Mouse (Mus musculus): ENCODE results near the gene Ms4a1. TPM values are rescaled to one million over a fixed set of nuclear protein-coding genes. Genes with fewer than 3 reads are reported as not detected.
A peak's percentile ranks its signal among the peaks of the same experiment; 100 is the strongest.
"Not testable (repeated sequence)": the region's sequence is repeated elsewhere in the genome, so short reads cannot be mapped to it uniquely, and the experiment has no call there.

Gene Ms4a1
- polyA plus RNA-seq, 1 experiment from 2014 or later: 0.12 TPM

DNA sequence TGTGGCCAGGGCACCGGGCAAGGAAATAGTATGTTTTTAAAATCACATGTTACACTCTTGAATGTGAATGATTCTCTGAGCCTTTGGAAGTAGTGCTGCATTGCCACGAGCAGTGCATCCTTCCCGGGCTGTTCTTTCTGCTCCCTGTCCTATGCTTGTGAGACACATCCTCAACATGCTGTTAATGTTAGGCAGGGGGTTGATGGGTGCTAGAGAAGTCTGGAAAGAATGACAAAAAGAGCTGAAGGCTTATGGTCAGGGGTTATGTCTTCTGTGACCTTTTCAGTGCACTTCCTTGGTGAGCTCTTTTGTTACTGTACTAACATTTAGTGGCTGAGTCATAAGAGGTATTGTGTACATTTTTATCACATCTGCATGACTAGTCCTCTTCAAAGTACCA is 14.2 kb upstream of the Ms4a1 start:
- 80% methylated on average over 3 of the region's 3 CpGs for WGBS
- H3K27me3 ChIP-seq (ENCODE audit: control insufficient read depth, insufficient read depth, low read length): no peaks in the 10 kb centered on the region
- H3K27ac ChIP-seq (ENCODE audit: low read length): no peak overlapping the region
- peaks cover 6% of the 10 kb centered on the region; the same call in 1 of the 2 replicates for H3K4me1 ChIP-seq (ENCODE audit: control insufficient read depth, insufficient read depth, low read length)
- no peaks in the 10 kb centered on the region for H3K9me3 ChIP-seq (ENCODE audit: control insufficient read depth, low read depth, low read length)
- no peak overlapping the region for H3K4me3 ChIP-seq (ENCODE audit: low read depth, low read length)
- no peaks in the 10 kb centered on the region for H3K36me3 ChIP-seq (ENCODE audit: control insufficient read depth, insufficient read depth, low read length)
- no peak for ATAC-seq (ENCODE audit: insufficient number of reproducible peaks, insufficient read depth, low FRiP score, low read depth)
- no peak overlapping the region for H3K4me2 ChIP-seq (replicated peaks; ENCODE audit: low read depth, low read length)
- H3K9ac ChIP-seq (replicated peaks; ENCODE audit: low read depth, low read length): no peak overlapping the region

DNA sequence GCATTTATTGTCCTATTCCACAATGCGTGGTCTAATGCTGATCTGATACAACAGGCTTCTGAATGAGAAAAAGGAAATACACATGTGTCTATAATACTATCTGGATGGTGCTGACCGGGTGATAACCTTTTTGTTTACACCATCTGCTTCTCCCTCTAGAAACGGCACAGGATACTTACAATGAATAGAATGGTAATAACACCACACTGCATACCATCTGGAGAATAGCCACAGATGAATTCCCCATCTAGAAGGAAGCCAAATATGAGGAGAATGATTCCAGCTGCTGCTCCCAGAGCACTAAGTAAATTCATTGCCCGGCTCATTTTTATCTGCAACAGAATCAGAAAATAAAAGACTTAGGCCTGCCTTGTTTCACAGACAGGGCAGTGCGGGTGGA is 10.4 kb upstream of the Ms4a1 start:
- H3K9me3 ChIP-seq (ENCODE audit: control insufficient read depth, low read depth, low read length): no peaks in the 10 kb centered on the region
- no peak overlapping the region for H3K27ac ChIP-seq (ENCODE audit: low read length)
- 17% methylated on average over 5 of the region's 5 CpGs for WGBS
- no peaks in the 10 kb centered on the region for H3K27me3 ChIP-seq (ENCODE audit: control insufficient read depth, insufficient read depth, low read length)
- no peaks in the 10 kb centered on the region for H3K36me3 ChIP-seq (ENCODE audit: control insufficient read depth, insufficient read depth, low read length)
- peaks cover 6% of the 10 kb centered on the region; the same call in 1 of the 2 replicates for H3K4me1 ChIP-seq (ENCODE audit: control insufficient read depth, insufficient read depth, low read length)
- H3K4me2 ChIP-seq (replicated peaks; ENCODE audit: low read depth, low read length): no peak overlapping the region
- H3K4me3 ChIP-seq (ENCODE audit: low read depth, low read length): no peak overlapping the region
- no peak overlapping the region for H3K9ac ChIP-seq (replicated peaks; ENCODE audit: low read depth, low read length)
- peak; percentile 67; the same call in 1 of the 2 replicates for ATAC-seq (ENCODE audit: insufficient number of reproducible peaks, insufficient read depth, low FRiP score, low read depth)

DNA sequence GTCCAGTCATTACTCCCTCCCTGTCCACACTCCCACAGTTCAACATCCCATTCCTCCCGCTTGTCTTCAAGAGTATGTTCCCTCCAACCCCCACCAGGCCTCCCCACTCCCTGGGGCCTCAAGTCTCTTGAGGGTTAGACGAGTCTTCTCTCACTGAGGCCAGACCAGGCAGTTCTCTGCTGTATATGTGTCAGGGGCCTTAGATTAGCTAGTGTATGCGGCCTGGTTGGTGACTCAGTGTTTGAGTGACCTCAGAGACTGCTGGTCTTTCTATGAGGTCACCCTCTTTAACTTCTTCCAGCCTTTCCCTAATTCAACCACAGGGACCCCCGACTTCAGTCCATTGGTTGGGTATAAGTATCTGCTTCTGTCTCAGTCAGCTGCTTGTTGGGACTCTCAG is 915 bp upstream of the Ms4a1 start:
- Histone ChIP-seq H3K9me3 (ENCODE audit: control insufficient read depth, low read depth, low read length) (no peaks in the 10 kb centered on the region), H3K9ac (replicated peaks; ENCODE audit: low read depth, low read length) (no peak overlapping the region), H3K36me3 (ENCODE audit: control insufficient read depth, insufficient read depth, low read length) (no peaks in the 10 kb centered on the region), H3K27me3 (ENCODE audit: control insufficient read depth, insufficient read depth, low read length) (no peaks in the 10 kb centered on the region), H3K4me3 (ENCODE audit: low read depth, low read length) (no peak overlapping the region), H3K4me2 (replicated peaks; ENCODE audit: low read depth, low read length) (no peak overlapping the region), H3K27ac (ENCODE audit: low read length) (no peak overlapping the region), H3K4me1 (ENCODE audit: control insufficient read depth, insufficient read depth, low read length) (no peaks in the 10 kb centered on the region)
- WGBS: 73% methylated on average over 4 of the region's 4 CpGs
- ATAC-seq (ENCODE audit: insufficient number of reproducible peaks, insufficient read depth, low FRiP score, low read depth): no peak

DNA sequence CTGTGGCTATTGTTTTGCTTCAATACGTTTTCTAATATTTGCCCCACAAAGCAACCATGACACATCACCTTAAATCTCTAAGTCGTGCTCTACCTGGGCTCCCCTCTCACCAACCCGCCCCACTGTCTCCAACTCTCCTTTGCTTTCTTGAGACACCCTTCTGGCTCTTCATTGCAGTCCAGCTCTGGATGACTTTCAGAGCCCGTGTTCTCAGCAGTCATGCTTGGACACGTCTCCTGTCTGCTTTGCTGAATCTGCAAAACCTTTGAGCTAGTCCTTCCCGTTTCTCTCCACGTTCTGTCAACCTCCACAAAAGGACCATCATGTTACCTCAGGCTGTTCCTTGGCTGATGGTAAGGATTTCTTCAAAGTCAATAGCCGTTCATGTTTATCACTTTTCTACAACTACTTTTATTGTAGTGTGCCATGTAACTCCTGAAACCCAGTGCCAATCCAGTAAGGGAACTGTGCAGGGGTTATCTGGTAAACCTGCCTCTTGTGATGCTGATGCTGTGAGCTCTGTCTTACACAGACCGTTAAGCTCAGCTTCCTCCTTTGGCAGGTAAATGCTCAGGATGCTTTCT is 1.3 kb downstream of the Ms4a1 start:
- Histone ChIP-seq H3K4me2 (replicated peaks; ENCODE audit: low read depth, low read length) (no peak overlapping the region), H3K36me3 (ENCODE audit: control insufficient read depth, insufficient read depth, low read length) (no peaks in the 10 kb centered on the region), H3K4me1 (ENCODE audit: control insufficient read depth, insufficient read depth, low read length) (no peaks in the 10 kb centered on the region), H3K9ac (replicated peaks; ENCODE audit: low read depth, low read length) (no peak overlapping the region), H3K9me3 (ENCODE audit: control insufficient read depth, low read depth, low read length) (no peaks in the 10 kb centered on the region), H3K27ac (ENCODE audit: low read length) (no peak overlapping the region), H3K27me3 (ENCODE audit: control insufficient read depth, insufficient read depth, low read length) (no peaks in the 10 kb centered on the region), H3K4me3 (ENCODE audit: low read depth, low read length) (no peak overlapping the region)
- WGBS: 81% methylated on average over 9 of the region's 9 CpGs
- no peak for ATAC-seq (ENCODE audit: insufficient number of reproducible peaks, insufficient read depth, low FRiP score, low read depth)

DNA sequence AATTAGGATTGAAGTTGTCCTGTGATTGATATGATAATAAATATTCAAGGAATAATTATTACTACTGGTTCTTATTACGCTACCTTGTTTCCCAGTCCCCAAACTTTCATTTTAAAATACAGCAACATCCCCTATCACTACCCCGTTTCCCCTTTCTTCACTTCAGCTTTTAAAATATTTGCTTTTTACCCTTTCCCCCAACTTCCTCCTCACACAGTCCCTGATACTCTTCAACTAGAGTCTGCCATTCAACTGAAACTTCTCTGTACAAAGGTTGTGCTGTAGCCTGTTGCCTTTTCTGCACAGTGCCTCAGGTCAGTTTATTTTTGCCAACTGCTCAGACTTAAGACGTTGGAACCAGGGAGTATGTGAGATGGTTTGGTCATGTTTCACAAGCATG is 2.5 kb downstream of the Ms4a1 start:
- H3K9me3 ChIP-seq (ENCODE audit: control insufficient read depth, low read depth, low read length): no peaks in the 10 kb centered on the region
- no peak overlapping the region for H3K27ac ChIP-seq (ENCODE audit: low read length)
- H3K27me3 ChIP-seq (ENCODE audit: control insufficient read depth, insufficient read depth, low read length): no peaks in the 10 kb centered on the region
- H3K4me2 ChIP-seq (replicated peaks; ENCODE audit: low read depth, low read length): no peak overlapping the region
- no peak overlapping the region for H3K4me3 ChIP-seq (ENCODE audit: low read depth, low read length)
- 66% methylated on average over 3 of the region's 3 CpGs for WGBS
- no peak for ATAC-seq (ENCODE audit: insufficient number of reproducible peaks, insufficient read depth, low FRiP score, low read depth)
- no peak overlapping the region for H3K9ac ChIP-seq (replicated peaks; ENCODE audit: low read depth, low read length)
- no peaks in the 10 kb centered on the region for H3K4me1 ChIP-seq (ENCODE audit: control insufficient read depth, insufficient read depth, low read length)
- no peaks in the 10 kb centered on the region for H3K36me3 ChIP-seq (ENCODE audit: control insufficient read depth, insufficient read depth, low read length)

DNA sequence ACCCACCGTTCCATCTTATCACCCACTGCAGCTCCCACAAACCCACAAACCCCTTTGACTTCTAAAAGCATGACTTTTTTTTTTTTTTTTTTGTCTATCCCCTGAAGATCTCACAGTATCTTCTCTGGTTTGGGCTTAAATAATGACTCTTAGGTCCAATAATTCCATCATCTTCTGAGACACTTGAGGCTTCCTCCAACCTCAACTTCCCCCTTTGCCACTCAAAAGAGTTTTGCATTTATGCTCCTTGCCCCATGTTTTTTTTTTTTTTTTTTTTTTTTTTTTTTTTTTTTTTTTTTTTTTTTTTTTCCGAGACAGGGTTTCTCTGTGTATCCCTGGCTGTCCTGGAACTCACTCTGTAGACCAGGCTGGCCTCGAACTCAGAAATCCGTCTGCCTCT is 3.1 kb downstream of the Ms4a1 start:
- not testable (repeated sequence) for ATAC-seq (ENCODE audit: insufficient number of reproducible peaks, insufficient read depth, low FRiP score, low read depth); H3K4me1 ChIP-seq (ENCODE audit: control insufficient read depth, insufficient read depth, low read length)

DNA sequence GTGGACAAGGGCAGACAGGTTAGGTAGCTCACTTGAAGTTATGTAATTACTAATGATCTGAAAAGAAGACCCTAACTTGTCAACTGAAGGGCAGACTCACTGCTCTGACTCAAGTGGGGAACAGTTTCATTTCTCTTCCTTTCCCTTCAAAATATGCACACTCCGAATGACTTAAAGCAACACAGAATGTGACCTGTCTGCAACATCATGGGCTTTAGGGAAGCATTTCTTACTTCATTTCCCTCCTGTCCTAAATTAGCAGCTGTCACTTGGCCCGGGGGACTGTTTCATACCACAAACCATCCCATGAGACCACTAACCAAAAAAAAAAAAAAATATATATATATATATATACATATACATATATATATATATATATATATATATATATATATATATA is 4.5 kb downstream of the Ms4a1 start:
- 77% methylated on average over 2 of the region's 2 CpGs for WGBS
- Histone ChIP-seq H3K4me3 (ENCODE audit: low read depth, low read length) (no peak overlapping the region), H3K27me3 (ENCODE audit: control insufficient read depth, insufficient read depth, low read length) (no peaks in the 10 kb centered on the region), H3K27ac (ENCODE audit: low read length) (no peak overlapping the region), H3K9ac (replicated peaks; ENCODE audit: low read depth, low read length) (no peak overlapping the region), H3K9me3 (ENCODE audit: control insufficient read depth, low read depth, low read length) (no peaks in the 10 kb centered on the region), H3K36me3 (ENCODE audit: control insufficient read depth, insufficient read depth, low read length) (no peaks in the 10 kb centered on the region), H3K4me1 (ENCODE audit: control insufficient read depth, insufficient read depth, low read length) (no peaks in the 10 kb centered on the region), H3K4me2 (replicated peaks; ENCODE audit: low read depth, low read length) (no peak overlapping the region)
- no peak for ATAC-seq (ENCODE audit: insufficient number of reproducible peaks, insufficient read depth, low FRiP score, low read depth)

More for the DNA sequence above, 3.1 kb downstream of the Ms4a1 start:
- H3K9ac ChIP-seq (replicated peaks; ENCODE audit: low read depth, low read length); H3K4me3 ChIP-seq (ENCODE audit: low read depth, low read length); H3K36me3 ChIP-seq (ENCODE audit: control insufficient read depth, insufficient read depth, low read length); H3K27ac ChIP-seq (ENCODE audit: low read length); H3K4me2 ChIP-seq (replicated peaks; ENCODE audit: low read depth, low read length); H3K9me3 ChIP-seq (ENCODE audit: control insufficient read depth, low read depth, low read length); H3K27me3 ChIP-seq (ENCODE audit: control insufficient read depth, insufficient read depth, low read length): not testable (repeated sequence)
- 55% methylated on average over 4 of the region's 4 CpGs for WGBS

DNA sequence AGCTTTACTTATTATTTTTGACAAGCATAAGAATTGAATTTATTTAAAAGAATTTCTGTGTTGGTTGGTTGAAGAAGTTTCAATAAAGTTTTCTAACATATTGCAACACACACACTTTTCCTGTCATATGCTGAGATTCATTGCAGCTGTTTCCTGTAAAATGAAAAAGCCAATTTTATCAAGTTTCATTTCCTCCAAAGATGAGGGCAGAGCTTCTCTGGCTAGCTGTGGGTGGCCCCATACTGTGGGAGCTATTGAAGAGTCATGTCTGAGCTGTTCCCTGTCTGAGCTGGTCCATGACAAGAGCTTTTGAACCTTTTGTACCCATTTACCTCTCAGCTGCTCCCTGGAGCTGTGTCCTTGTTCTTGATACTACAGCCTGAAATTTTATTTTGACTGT is 21.8 kb downstream of the Ms4a1 start:
- ATAC-seq (ENCODE audit: insufficient number of reproducible peaks, insufficient read depth, low FRiP score, low read depth): no peak
- H3K36me3 ChIP-seq (ENCODE audit: control insufficient read depth, insufficient read depth, low read length): no peaks in the 10 kb centered on the region
- no peak overlapping the region for H3K4me3 ChIP-seq (ENCODE audit: low read depth, low read length)
- no peaks in the 10 kb centered on the region for H3K4me1 ChIP-seq (ENCODE audit: control insufficient read depth, insufficient read depth, low read length)
- no peaks in the 10 kb centered on the region for H3K27me3 ChIP-seq (ENCODE audit: control insufficient read depth, insufficient read depth, low read length)
- H3K9ac ChIP-seq (replicated peaks; ENCODE audit: low read depth, low read length): no peak overlapping the region
- H3K9me3 ChIP-seq (ENCODE audit: control insufficient read depth, low read depth, low read length): no peaks in the 10 kb centered on the region
- no peak overlapping the region for H3K4me2 ChIP-seq (replicated peaks; ENCODE audit: low read depth, low read length)
- no peak overlapping the region for H3K27ac ChIP-seq (ENCODE audit: low read length)

DNA sequence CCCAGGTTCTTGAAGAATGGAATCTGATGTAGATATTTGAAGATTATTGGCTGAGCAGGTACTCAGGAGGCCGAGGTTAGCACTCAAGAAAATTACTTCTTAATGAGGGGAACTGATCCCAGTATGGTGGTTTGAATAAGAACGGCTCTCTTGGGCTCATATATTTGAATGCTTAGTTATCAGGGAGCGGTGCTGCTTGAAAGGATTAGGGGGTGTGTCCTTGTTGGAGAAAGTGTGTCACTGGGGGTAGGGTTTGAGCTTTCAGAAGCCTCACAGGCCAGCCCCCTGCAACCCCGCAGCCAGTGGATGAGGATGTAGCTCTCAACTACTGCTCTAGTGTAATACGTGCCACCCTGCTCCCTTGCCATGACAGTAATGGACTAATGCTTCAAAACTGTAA is 23.5 kb downstream of the Ms4a1 start:
- Histone ChIP-seq H3K27me3 (ENCODE audit: control insufficient read depth, insufficient read depth, low read length) (no peaks in the 10 kb centered on the region), H3K4me2 (replicated peaks; ENCODE audit: low read depth, low read length) (no peak overlapping the region), H3K4me3 (ENCODE audit: low read depth, low read length) (no peak overlapping the region), H3K36me3 (ENCODE audit: control insufficient read depth, insufficient read depth, low read length) (no peaks in the 10 kb centered on the region), H3K4me1 (ENCODE audit: control insufficient read depth, insufficient read depth, low read length) (no peaks in the 10 kb centered on the region), H3K27ac (ENCODE audit: low read length) (no peak overlapping the region), H3K9me3 (ENCODE audit: control insufficient read depth, low read depth, low read length) (no peaks in the 10 kb centered on the region), H3K9ac (replicated peaks; ENCODE audit: low read depth, low read length) (no peak overlapping the region)
- no peak for ATAC-seq (ENCODE audit: insufficient number of reproducible peaks, insufficient read depth, low FRiP score, low read depth)
- WGBS: 56% methylated on average over 5 of the region's 5 CpGs

All from stomach, embryonic 14.5 days (tissue).